Mouse (Mus musculus) splenic B cell, adult 2 months (primary cell): ENCODE results near the gene Ank2.

ENCODE experiments used
- DNase-seq: peaks from one replicate; pipeline ENCODE4 v3.0.0-alpha.2; 2011; ENCODE audit warnings: low read depth, low spot score
- H3K27me3 ChIP-seq: 2 replicates; pipeline ENCODE4 v1.6.1; 2012; ENCODE audit warnings: mild to moderate bottlenecking, low read length, moderate library complexity, mixed read lengths; ENCODE audit not compliant: control insufficient read depth, poor library complexity, insufficient read depth, severe bottlenecking
- H3K36me3 ChIP-seq: 2 replicates; pipeline ENCODE4 v1.6.1; 2012; ENCODE audit warnings: mild to moderate bottlenecking, low read length, moderate library complexity, mixed read lengths; ENCODE audit not compliant: control insufficient read depth, poor library complexity, insufficient read depth, severe bottlenecking

The Ank2 gene

GRCm38 (mm10) chr3:127498742-127499400 is at the start of gene Ank2:
Gene Ank2 (minus strand): TSS chr3:127499350.
- Histone ChIP-seq H3K27me3 (no peaks in the 10 kb centered on the region), H3K36me3 (no peaks in the 10 kb centered on the region)
- DNase-seq, result no peak

- peaks cover 6% of the 10 kb centered on the region for H3K36me3 ChIP-seq
- peak; percentile 46 for DNase-seq
Observed at GRCm38 (mm10) chr3:127547882-127548281, 48.7 kb upstream of the Ank2 start.

GRCm38 (mm10) chr3:127544610-127545121 is 45.5 kb upstream of the Ank2 start:
- DNase-seq, result no peak
- H3K27me3 ChIP-seq, result no peaks in the 10 kb centered on the region
- H3K36me3 ChIP-seq, result peaks cover 10% of the 10 kb centered on the region

More at GRCm38 (mm10) chr3:127547882-127548281, 48.7 kb upstream of the Ank2 start:
- H3K27me3 ChIP-seq, result no peaks in the 10 kb centered on the region

- peaks cover 10% of the 10 kb centered on the region for H3K36me3 ChIP-seq
- no peak for DNase-seq
- no peaks in the 10 kb centered on the region for H3K27me3 ChIP-seq
Observed at GRCm38 (mm10) chr3:127543976-127544375, 44.8 kb upstream of the Ank2 start.

- no peak for DNase-seq
- H3K36me3 ChIP-seq, result peaks cover 7% of the 10 kb centered on the region
Observed at GRCm38 (mm10) chr3:127539193-127539592, 40.0 kb upstream of the Ank2 start.

GRCm38 (mm10) chr3:127530293-127530692 is 31.1 kb upstream of the Ank2 start:
- H3K27me3 ChIP-seq, result no peaks in the 10 kb centered on the region
- no peak for DNase-seq
- no peaks in the 10 kb centered on the region for H3K36me3 ChIP-seq

More at GRCm38 (mm10) chr3:127539193-127539592, 40.0 kb upstream of the Ank2 start:
- no peaks in the 10 kb centered on the region for H3K27me3 ChIP-seq

GRCm38 (mm10) chr3:127529824-127530223 is 30.7 kb upstream of the Ank2 start:
- DNase-seq, result no peak
- Histone ChIP-seq H3K27me3 (no peaks in the 10 kb centered on the region), H3K36me3 (no peaks in the 10 kb centered on the region)

- H3K36me3 ChIP-seq, result no peaks in the 10 kb centered on the region
- no peak for DNase-seq
- no peaks in the 10 kb centered on the region for H3K27me3 ChIP-seq
Observed at GRCm38 (mm10) chr3:127529210-127529609, 30.1 kb upstream of the Ank2 start.

- no peak for DNase-seq
- Histone ChIP-seq H3K27me3 (no peaks in the 10 kb centered on the region), H3K36me3 (no peaks in the 10 kb centered on the region)
Observed at GRCm38 (mm10) chr3:127527465-127528034, 28.4 kb upstream of the Ank2 start.

GRCm38 (mm10) chr3:127525188-127525819 is 26.2 kb upstream of the Ank2 start:
- H3K27me3 ChIP-seq, result no peaks in the 10 kb centered on the region
- no peaks in the 10 kb centered on the region for H3K36me3 ChIP-seq
- DNase-seq, result no peak

GRCm38 (mm10) chr3:127521156-127521555 is 22.0 kb upstream of the Ank2 start:
- no peak for DNase-seq
- H3K27me3 ChIP-seq, result no peaks in the 10 kb centered on the region
- H3K36me3 ChIP-seq, result no peaks in the 10 kb centered on the region

GRCm38 (mm10) chr3:127520300-127520699 is 21.1 kb upstream of the Ank2 start:
- no peak for DNase-seq
- Histone ChIP-seq H3K27me3 (no peaks in the 10 kb centered on the region), H3K36me3 (no peaks in the 10 kb centered on the region)

- no peak for DNase-seq
- no peaks in the 10 kb centered on the region for H3K36me3 ChIP-seq
- H3K27me3 ChIP-seq, result no peaks in the 10 kb centered on the region
Observed at GRCm38 (mm10) chr3:127515251-127515650, 16.1 kb upstream of the Ank2 start.

GRCm38 (mm10) chr3:127513699-127514098 is 14.5 kb upstream of the Ank2 start:
- no peak for DNase-seq
- H3K36me3 ChIP-seq, result no peaks in the 10 kb centered on the region
- no peaks in the 10 kb centered on the region for H3K27me3 ChIP-seq

- DNase-seq, result no peak
- H3K27me3 ChIP-seq, result no peaks in the 10 kb centered on the region
- no peaks in the 10 kb centered on the region for H3K36me3 ChIP-seq
Observed at GRCm38 (mm10) chr3:127512794-127513335, 13.7 kb upstream of the Ank2 start.
